Mouse (Mus musculus) embryonic facial prominence, embryonic 12.5 days (tissue): Measurements from ENCODE around the gene Wdfy1. TPM values are rescaled to one million over a fixed set of nuclear protein-coding genes. Genes with fewer than 3 reads are reported as not detected.

Experiments used
- ATAC-seq: fragments of 200-750 bp; cut with Nextera tagmentation; 2 replicates; pipeline ENCODE4 v1.8.0; 2017; ENCODE audit not compliant: insufficient number of reproducible peaks, insufficient read depth, low FRiP score, low TSS enrichment
- H3K27ac ChIP-seq: fragments of 300-500 bp; sonication (generic); 2 replicates; pipeline ENCODE4 v1.5.1; 2016; ENCODE audit warnings: mild to moderate bottlenecking
- H3K27me3 ChIP-seq: fragments of 300-500 bp; sonication (generic); 2 replicates; pipeline ENCODE4 v1.6.1; 2016; ENCODE audit warnings: mild to moderate bottlenecking, moderate library complexity
- H3K36me3 ChIP-seq: fragments of 300-500 bp; sonication (generic); 2 replicates; pipeline ENCODE4 v1.6.1; 2016; ENCODE audit warnings: mild to moderate bottlenecking
- H3K4me1 ChIP-seq: fragments of 300-500 bp; sonication (generic); 2 replicates; pipeline ENCODE4 v1.6.1; 2016
- H3K4me2 ChIP-seq: fragments of 300-500 bp; sonication (generic); replicated peaks from 2 replicates; pipeline ENCODE4 v1.6.1; 2016; ENCODE audit warnings: mild to moderate bottlenecking, moderate library complexity
- H3K4me3 ChIP-seq: fragments of 300-500 bp; sonication (generic); 2 replicates; pipeline ENCODE4 v1.5.1; 2016; ENCODE audit warnings: mild to moderate bottlenecking
- H3K9ac ChIP-seq: fragments of 300-500 bp; sonication (generic); 2 replicates; pipeline ENCODE4 v1.6.1; 2016; ENCODE audit warnings: mild to moderate bottlenecking, moderate library complexity
- H3K9me3 ChIP-seq: fragments of 300-500 bp; sonication (generic); 2 replicates; pipeline ENCODE4 v1.6.1; 2016; ENCODE audit warnings: mild to moderate bottlenecking, moderate library complexity
- WGBS: fragments of 180-500 bp; shearing (Covaris S2); methylation state at CpG from one replicate; pipeline ENCODE4 v1.1.7; 2016; 5-methylcytosine and 5-hydroxymethylcytosine counted together
- polyA plus RNA-seq: library from polyadenylated mRNA; unstranded; fragments of >200 nt; fragmentation: Nextera tagmentation; extraction: Ambion mirVana; gene quantifications from 2 replicates; pipeline ENCODE4 v1.2.1, GENCODE M21; 2016

Wdfy1 gene
- polyA plus RNA-seq, 1 experiment from 2014 or later = 45.4 TPM

DNA sequence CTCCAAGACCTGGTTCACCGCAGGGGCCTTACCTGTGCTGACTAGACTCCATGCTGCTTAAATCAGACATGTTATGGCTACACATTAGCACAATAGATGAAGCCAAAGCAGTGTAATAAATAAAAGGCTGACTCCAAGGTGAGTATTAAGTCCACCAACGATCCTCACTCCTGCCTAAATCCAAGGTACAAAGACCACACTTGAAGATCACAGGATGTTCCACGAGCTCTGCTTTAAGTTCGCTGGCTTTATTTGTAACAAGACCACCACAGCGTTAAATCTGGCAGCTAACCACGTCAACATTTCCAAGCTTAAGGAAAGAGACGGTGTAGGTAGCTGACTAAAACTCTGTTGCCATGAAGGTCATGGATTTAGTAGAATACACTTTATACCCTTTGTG lies 33.0 kb downstream of the Wdfy1 start:
- H3K36me3 ChIP-seq = no peaks in the 10 kb centered on the region; the same call in 1 of the 2 replicates
- no peaks in the 10 kb centered on the region for H3K9me3 ChIP-seq
- H3K4me1 ChIP-seq = no peaks in the 10 kb centered on the region
- ATAC-seq = no peak
- WGBS = 88% methylated on average over 7 of the region's 7 CpGs
- H3K27ac ChIP-seq = no peak overlapping the region
- no peak overlapping the region for H3K4me2 ChIP-seq
- H3K9ac ChIP-seq = no peak overlapping the region
- H3K4me3 ChIP-seq = no peak overlapping the region
- no peaks in the 10 kb centered on the region for H3K27me3 ChIP-seq

DNA sequence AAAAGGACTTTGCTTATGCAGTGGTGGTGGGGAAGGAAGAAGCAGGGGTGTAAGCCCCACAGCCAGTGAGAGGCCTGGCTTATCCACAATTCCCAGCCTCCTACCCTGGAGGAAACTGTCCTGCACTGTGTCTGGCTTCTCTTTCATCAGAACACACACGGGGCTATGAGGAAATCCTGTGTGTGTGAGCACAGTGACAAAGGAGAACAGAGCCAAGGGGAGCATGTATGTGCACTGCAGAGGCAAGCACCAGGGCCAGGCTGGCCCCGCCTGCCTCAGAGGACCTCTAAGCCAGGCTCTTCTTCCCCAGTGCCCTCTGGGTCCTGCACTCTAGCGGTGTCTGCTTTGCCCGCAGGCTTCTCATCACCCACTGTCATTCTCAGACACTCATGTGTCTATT lies 34.9 kb downstream of the Wdfy1 start:
- Histone ChIP-seq H3K4me3 (no peak overlapping the region), H3K4me2 (no peak overlapping the region), H3K27ac (no peak overlapping the region), H3K4me1 (no peaks in the 10 kb centered on the region), H3K9me3 (no peaks in the 10 kb centered on the region), H3K36me3 (no peaks in the 10 kb centered on the region; the same call in 1 of the 2 replicates), H3K27me3 (no peaks in the 10 kb centered on the region), H3K9ac (no peak overlapping the region)
- 78% methylated on average over 4 of the region's 4 CpGs for WGBS
- no peak for ATAC-seq

DNA sequence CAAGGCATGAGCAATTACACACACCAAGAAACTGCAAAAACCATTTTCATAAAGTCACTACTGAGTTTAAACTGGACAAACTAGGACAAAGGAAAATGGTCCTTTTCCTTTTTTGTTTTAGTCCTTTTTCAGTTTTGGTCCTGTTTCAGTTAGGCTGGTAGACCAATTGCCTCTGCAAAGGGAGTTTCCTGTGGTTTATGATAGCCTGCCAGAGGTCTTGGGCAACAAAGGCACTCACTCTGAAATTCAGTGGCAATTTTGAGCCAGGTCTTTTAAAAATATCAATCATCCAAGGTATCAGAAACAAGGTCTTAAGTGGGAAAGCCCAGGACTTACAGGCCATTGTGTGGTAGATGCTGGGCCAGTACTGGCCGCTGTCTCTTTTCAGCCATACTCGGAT lies 36.2 kb downstream of the Wdfy1 start:
- no peak overlapping the region for H3K4me3 ChIP-seq
- H3K9ac ChIP-seq = no peak overlapping the region
- H3K4me1 ChIP-seq = no peaks in the 10 kb centered on the region
- no peaks in the 10 kb centered on the region for H3K27me3 ChIP-seq
- no peak overlapping the region for H3K4me2 ChIP-seq
- H3K36me3 ChIP-seq = no peaks in the 10 kb centered on the region; the same call in 1 of the 2 replicates
- ATAC-seq = no peak
- WGBS = 86% methylated on average over 2 of the region's 2 CpGs
- H3K27ac ChIP-seq = no peak overlapping the region
- H3K9me3 ChIP-seq = no peaks in the 10 kb centered on the region

DNA sequence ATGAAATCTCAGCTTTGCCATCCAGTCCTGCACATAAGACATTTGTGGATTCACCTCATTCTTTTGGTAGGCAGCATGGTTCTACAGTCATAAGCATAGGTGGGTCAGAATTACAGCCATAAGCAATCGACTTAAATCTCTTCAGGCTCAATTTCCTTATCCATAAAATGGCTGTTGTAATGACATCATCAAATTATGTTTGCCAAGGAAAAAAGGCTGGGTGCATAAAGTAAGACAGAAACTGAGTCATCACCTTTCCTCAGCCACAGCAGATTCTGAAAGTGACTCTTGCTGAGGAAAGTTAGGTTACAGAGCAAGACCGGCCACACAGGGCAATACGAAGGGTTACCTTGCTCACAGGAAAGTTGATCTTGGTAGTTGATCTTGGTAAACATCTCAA lies 39.5 kb downstream of the Wdfy1 start:
- Histone ChIP-seq H3K9me3 (no peaks in the 10 kb centered on the region), H3K27me3 (no peaks in the 10 kb centered on the region), H3K9ac (no peak overlapping the region), H3K4me1 (no peaks in the 10 kb centered on the region), H3K27ac (no peak overlapping the region), H3K36me3 (no peaks in the 10 kb centered on the region; the same call in 1 of the 2 replicates), H3K4me3 (no peak overlapping the region), H3K4me2 (no peak overlapping the region)
- no peak for ATAC-seq
- 93% methylated on average over 3 of the region's 3 CpGs for WGBS

DNA sequence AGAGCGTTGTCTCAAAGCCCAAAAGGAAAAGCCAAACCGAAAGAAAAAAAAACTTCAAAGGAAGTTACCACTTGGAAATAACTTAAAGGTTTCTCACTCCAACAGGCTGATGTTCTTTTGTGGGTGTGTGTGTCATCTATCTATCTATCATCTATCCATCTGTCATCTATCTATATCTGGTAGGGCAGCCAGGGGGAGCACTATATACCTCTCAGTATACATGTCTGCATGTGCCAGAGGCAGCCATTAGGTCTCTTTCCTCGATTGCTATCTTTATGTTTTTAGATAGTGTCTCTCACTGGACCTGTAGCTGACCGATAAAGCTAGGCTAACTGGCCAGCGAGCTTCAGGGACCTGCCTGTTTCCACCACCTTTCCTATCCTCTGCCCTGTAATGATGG lies 41.1 kb downstream of the Wdfy1 start:
- Histone ChIP-seq H3K9ac (no peak overlapping the region), H3K4me1 (no peaks in the 10 kb centered on the region), H3K36me3 (no peaks in the 10 kb centered on the region; the same call in 1 of the 2 replicates), H3K4me2 (no peak overlapping the region), H3K4me3 (no peak overlapping the region), H3K9me3 (no peaks in the 10 kb centered on the region), H3K27ac (no peak overlapping the region), H3K27me3 (no peaks in the 10 kb centered on the region)
- no peak for ATAC-seq
- WGBS = 83% methylated on average over 5 of the region's 5 CpGs

DNA sequence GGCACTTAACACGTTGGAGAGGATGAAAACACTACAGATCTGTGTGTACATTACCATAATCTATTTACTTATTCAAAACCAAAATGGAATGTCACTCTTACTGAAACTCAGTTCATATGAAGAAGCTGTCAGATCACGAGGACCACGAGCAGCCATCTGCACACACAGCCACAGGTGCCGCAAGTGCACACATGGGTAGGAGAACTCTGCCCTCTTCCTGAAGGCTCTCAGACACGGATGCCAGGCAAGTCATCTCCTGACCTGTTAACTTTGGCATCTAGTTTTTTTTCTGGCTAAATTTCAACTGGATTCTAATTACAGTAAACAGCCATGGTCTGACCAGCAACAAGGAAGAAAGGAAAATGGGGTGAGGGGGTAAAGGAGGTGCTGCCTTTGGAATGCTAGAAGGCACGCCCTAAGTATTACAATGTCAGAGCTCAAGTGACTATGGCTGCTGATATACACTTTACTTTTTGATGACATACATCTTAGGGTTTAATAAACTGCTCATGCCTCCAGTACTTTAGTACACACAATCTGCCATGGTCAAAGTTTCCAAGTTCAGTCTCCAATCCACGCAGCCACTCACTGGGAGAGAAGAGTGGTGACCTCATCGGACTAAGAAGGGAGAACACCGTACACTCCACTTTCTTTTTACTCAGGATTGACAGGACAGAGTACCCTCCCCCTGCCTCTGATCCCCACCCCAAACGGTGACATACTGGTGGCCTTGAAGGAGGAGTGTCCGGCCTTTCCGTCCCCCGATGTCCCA lies 61.6 kb downstream of the Wdfy1 start:
- 86% methylated on average over 13 of the region's 13 CpGs for WGBS
- no peak overlapping the region for H3K27ac ChIP-seq
- H3K27me3 ChIP-seq = no peaks in the 10 kb centered on the region
- H3K4me2 ChIP-seq = no peak overlapping the region
- H3K9ac ChIP-seq = no peak overlapping the region
- H3K4me1 ChIP-seq = peaks cover 4% of the 10 kb centered on the region; the same call in 1 of the 2 replicates
- H3K4me3 ChIP-seq = no peak overlapping the region
- H3K36me3 ChIP-seq = peaks cover 4% of the 10 kb centered on the region; the same call in 1 of the 2 replicates
- no peaks in the 10 kb centered on the region for H3K9me3 ChIP-seq
- ATAC-seq = no peak

DNA sequence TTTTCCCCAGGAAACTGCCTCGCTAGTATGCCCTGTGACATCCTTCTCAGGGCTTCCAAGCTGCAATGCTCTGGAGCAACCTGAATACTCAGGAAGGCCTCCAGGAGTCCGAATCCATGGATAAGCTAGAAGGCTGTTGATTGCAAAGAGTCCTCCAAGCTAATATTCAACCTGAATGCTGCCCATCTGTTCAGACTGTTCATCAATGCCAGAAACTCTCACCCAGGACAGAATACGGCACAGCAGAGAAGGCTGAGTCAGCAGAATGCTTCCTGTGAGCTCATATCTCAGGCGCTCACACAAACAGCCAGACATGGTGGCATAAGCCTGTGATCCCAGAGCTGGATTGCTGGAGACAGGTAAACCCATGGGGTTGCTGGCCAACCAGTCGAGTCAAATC lies 62.9 kb downstream of the Wdfy1 start:
- ATAC-seq = no peak
- H3K4me3 ChIP-seq = no peak overlapping the region
- H3K36me3 ChIP-seq = peaks cover 4% of the 10 kb centered on the region; the same call in 1 of the 2 replicates
- H3K27me3 ChIP-seq = no peaks in the 10 kb centered on the region
- no peak overlapping the region for H3K9ac ChIP-seq
- peaks cover 4% of the 10 kb centered on the region; the same call in 1 of the 2 replicates for H3K4me1 ChIP-seq
- 85% methylated on average over 5 of the region's 5 CpGs for WGBS
- no peak overlapping the region for H3K27ac ChIP-seq
- H3K4me2 ChIP-seq = no peak overlapping the region
- no peaks in the 10 kb centered on the region for H3K9me3 ChIP-seq

DNA sequence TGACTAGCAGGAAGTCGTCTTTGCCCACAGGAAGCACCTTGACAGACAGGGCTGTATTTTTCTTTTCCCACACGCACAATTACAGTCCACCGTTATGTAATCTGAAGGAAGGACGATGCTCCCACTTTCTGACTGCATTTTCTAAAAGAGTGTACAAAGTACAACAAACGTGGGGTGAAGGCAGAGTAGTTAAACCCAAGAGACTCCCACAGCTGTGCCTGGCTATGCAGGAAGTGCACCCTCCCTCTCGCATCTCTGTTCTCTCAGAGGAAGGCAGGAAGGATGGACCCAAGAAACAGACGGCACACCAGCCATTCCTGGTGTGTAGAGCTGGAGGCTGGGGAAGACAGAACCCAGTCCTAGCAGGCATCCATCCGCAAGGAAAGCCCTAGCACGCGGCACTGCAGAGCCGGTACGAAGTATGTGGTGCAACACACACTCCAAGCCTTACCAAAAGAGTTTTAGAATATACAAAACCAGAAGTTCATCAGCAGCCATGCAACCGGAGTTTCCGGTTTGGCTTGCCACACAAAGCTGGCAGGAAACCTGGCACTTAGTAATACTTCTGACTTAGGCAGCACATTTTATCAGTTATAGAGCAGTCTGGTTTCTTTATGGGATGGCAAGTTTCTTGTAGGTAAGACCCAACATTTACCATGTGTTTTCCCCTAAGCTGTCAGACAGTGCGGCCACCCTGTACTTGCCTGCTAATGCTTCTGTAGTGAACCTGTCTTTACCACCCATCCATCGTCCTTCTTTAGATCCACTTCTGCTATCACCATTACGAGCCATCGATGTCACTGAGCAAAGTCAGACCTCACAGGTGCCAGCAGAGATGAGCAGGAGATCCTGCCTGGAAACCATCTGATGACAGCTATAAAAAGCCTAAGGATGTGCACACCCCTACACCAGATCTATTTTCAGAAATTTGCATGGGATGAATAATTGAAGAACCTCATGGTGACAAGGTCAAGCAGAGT lies 64.5 kb downstream of the Wdfy1 start:
- H3K27ac ChIP-seq = no peak overlapping the region
- no peak overlapping the region for H3K4me2 ChIP-seq
- H3K4me1 ChIP-seq = peaks cover 4% of the 10 kb centered on the region; the same call in 1 of the 2 replicates
- H3K36me3 ChIP-seq = peaks cover 4% of the 10 kb centered on the region; the same call in 1 of the 2 replicates
- no peaks in the 10 kb centered on the region for H3K9me3 ChIP-seq
- H3K4me3 ChIP-seq = no peak overlapping the region
- WGBS = 73% methylated on average over 18 of the region's 18 CpGs
- H3K27me3 ChIP-seq = no peaks in the 10 kb centered on the region
- H3K9ac ChIP-seq = no peak overlapping the region
- ATAC-seq = no peak

DNA sequence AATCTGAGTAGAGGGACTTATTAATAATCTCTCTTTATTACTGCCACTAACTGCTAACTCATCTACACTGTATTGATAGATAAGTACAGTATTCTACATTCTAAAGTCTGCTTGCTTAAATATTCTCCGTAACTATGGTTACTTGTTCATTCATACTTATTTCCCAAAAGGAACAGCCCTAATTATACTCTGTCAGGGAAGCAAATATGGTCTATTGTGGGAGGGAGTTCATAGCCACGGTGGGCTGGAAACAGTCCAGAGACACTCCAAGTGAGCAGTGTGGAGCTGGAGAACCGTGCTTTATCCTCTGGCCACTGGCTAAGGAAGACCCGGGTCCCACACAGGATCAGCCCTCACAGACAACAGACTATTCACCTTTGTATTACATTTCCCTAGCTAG lies 65.3 kb downstream of the Wdfy1 start:
- no peaks in the 10 kb centered on the region for H3K9me3 ChIP-seq
- no peak overlapping the region for H3K27ac ChIP-seq
- 64% methylated on average over 4 of the region's 4 CpGs for WGBS
- peaks cover 4% of the 10 kb centered on the region; the same call in 1 of the 2 replicates for H3K36me3 ChIP-seq
- peaks cover 4% of the 10 kb centered on the region; the same call in 1 of the 2 replicates for H3K4me1 ChIP-seq
- ATAC-seq = no peak
- H3K4me3 ChIP-seq = no peak overlapping the region
- no peak overlapping the region for H3K4me2 ChIP-seq
- no peaks in the 10 kb centered on the region for H3K27me3 ChIP-seq
- H3K9ac ChIP-seq = no peak overlapping the region

DNA sequence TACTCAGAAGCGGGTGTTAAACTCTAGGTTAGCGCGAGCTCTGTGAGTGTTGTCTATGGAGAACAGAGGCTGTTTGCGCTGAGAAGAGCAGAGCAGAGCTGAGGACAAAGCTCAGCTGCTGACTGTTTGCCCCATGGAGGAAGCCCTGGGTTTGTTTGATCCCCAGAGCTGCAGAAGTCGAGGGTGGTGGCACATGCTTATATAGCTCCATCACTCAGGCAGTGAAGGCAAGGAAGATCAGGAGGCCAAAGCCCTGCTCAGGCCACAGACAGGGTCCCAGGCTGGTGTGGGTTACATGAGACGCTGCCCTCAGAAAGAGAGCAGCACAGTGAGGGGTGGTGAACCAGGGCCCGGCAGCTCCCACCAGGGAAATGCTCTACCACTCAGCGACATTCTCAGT lies 65.7 kb downstream of the Wdfy1 start:
- H3K4me3 ChIP-seq = no peak overlapping the region
- H3K9ac ChIP-seq = no peak overlapping the region
- H3K4me1 ChIP-seq = peaks cover 4% of the 10 kb centered on the region; the same call in 1 of the 2 replicates
- 76% methylated on average over 8 of the region's 8 CpGs for WGBS
- peaks cover 4% of the 10 kb centered on the region; the same call in 1 of the 2 replicates for H3K36me3 ChIP-seq
- no peaks in the 10 kb centered on the region for H3K9me3 ChIP-seq
- ATAC-seq = no peak
- no peaks in the 10 kb centered on the region for H3K27me3 ChIP-seq
- no peak overlapping the region for H3K4me2 ChIP-seq
- 0 out of 2 replicates have a peak overlapping the region, but pooled peaks have one; percentile 36 for H3K27ac ChIP-seq

DNA sequence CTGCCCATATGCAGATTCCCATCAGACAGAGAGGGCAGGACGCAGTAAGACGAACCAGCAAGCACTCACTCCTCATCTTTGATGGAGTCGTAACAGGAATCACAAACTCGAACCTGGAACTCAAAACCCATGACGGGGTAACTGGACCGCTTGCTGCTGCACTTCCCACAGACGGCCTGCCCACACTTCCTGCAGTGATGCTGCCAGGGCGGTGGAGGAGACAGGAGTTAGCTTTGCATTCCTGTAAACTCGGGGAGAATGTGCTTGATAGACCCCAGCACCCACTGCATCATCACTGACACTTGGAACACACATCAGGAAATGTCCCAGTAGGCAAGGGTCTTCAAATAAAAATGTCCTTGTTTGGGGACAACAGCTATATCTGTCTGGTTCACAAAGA lies 68.6 kb downstream of the Wdfy1 start:
- 89% methylated on average over 9 of the region's 9 CpGs for WGBS
- Histone ChIP-seq H3K27ac (no peak overlapping the region), H3K9me3 (no peaks in the 10 kb centered on the region), H3K36me3 (0 out of 2 replicates have a peak, but pooled peaks cover 7% of the 10 kb centered on the region), H3K27me3 (no peaks in the 10 kb centered on the region), H3K4me1 (peaks cover 4% of the 10 kb centered on the region; the same call in 1 of the 2 replicates), H3K4me3 (no peak overlapping the region), H3K9ac (no peak overlapping the region), H3K4me2 (no peak overlapping the region)
- no peak for ATAC-seq
